Mouse (Mus musculus): ENCODE measurements around the gene Atp13a1. TPM values are rescaled to one million over a fixed set of nuclear protein-coding genes. Genes with fewer than 3 reads are reported as not detected.
A peak's percentile ranks its signal among the peaks of the same experiment; 100 is the strongest.

The Atp13a1 gene
- total RNA-seq, 2 experiments from 2014 or later = 10.1 to 10.6 TPM

GRCm38 (mm10) chr8:69832298-69832853 lies 41.4 kb downstream of the Atp13a1 start, which contains the start of gene Pbx4:
Gene Pbx4, plus strand, starts transcription at chr8:69832491.
- intact Hi-C loops (cut with DNase I) = no loop called here
- DNase-seq = peak; percentile 50 to 66

- intact Hi-C loops (cut with DNase I) = no loop called here
- DNase-seq = no peak
Observed at GRCm38 (mm10) chr8:69837057-69837682, 46.2 kb downstream of the Atp13a1 start.

- no peak for DNase-seq
Observed at GRCm38 (mm10) chr8:69847167-69848065, 56.5 kb downstream of the Atp13a1 start.

GRCm38 (mm10) chr8:69848951-69849350 lies 58.0 kb downstream of the Atp13a1 start:
- intact Hi-C loops (cut with DNase I) = no loop called here
- no peak for DNase-seq

More at GRCm38 (mm10) chr8:69847167-69848065, 56.5 kb downstream of the Atp13a1 start:
- intact Hi-C loops (cut with DNase I) = no loop called here

- intact Hi-C loops (cut with DNase I) = no loop called here
- DNase-seq = no peak
Observed at GRCm38 (mm10) chr8:69849899-69850298, 58.9 kb downstream of the Atp13a1 start.

- intact Hi-C loops (cut with DNase I) = no loop called here
- no peak for DNase-seq
Observed at GRCm38 (mm10) chr8:69850926-69851506, 60.1 kb downstream of the Atp13a1 start.

- intact Hi-C loops (cut with DNase I) = no loop called here
- no peak for DNase-seq
Observed at GRCm38 (mm10) chr8:69853869-69854268, 62.9 kb downstream of the Atp13a1 start.

Other genes with a start within 250 kb of the Atp13a1 start
- 1 to 10 TPM; 4.3 to 5.7 TPM for gene Zfp868, start 165.6 kb upstream of the Atp13a1 start, total RNA-seq (2021)
- gene Zfp964, start 136.7 kb upstream of the Atp13a1 start, total RNA-seq (2021) = under 1 TPM; 0.30 to 0.33 TPM
- gene Zfp869, start 80.4 kb upstream of the Atp13a1 start, total RNA-seq (2021) = 10 to 100 TPM in 1 of 2 experiments, 1 to 10 TPM in 1; 8.7 to 11.4 TPM
- gene Zfp963, start 41.2 kb upstream of the Atp13a1 start, total RNA-seq (2021) = 1 to 10 TPM; 2.9 to 3.0 TPM
- 1 to 10 TPM; 1.3 to 2.4 TPM for gene Gm20422, start 16.3 kb upstream of the Atp13a1 start, total RNA-seq (2021)
- 10 to 100 TPM; 10.1 to 14.7 TPM for gene Zfp866, start within 50 bp of the Atp13a1 start, total RNA-seq (2021)
- gene Gmip, start 17.5 kb downstream of the Atp13a1 start, total RNA-seq (2021) = 1 to 10 TPM; 3.0 to 3.5 TPM
- gene Lpar2, start 31.3 kb downstream of the Atp13a1 start, total RNA-seq (2021) = not detected
- gene Pbx4, start 41.3 kb downstream of the Atp13a1 start, total RNA-seq (2021) = not detected
- gene Cilp2, start 96.5 kb downstream of the Atp13a1 start, total RNA-seq (2021) = 10 to 100 TPM in 1 of 2 experiments, 1 to 10 TPM in 1; 9.3 to 11.0 TPM
- not detected for gene Tssk6, start 111.0 kb downstream of the Atp13a1 start, total RNA-seq (2021)
- gene Ndufa13, start 111.4 kb downstream of the Atp13a1 start, total RNA-seq (2021) = 100 to 1,000 TPM; 332 to 340 TPM
- 1 to 10 TPM; 5.7 to 9.0 TPM for gene Yjefn3, start 111.5 kb downstream of the Atp13a1 start, total RNA-seq (2021)
- 10 to 100 TPM; 25.6 to 29.1 TPM for gene Gatad2a, start 205.2 kb downstream of the Atp13a1 start, total RNA-seq (2021)

All from gastrocnemius, postnatal 36 days (tissue).